Mouse (Mus musculus) hindbrain, postnatal 0 days (tissue): ENCODE data around the gene Foxc1. TPM values are rescaled to one million over a fixed set of nuclear protein-coding genes. Genes with fewer than 3 reads are reported as not detected.
A peak's percentile ranks its signal among the peaks of the same experiment; 100 is the strongest.

Experiments
- ATAC-seq: fragments of 200-750 bp; cut with Nextera tagmentation; 2 replicates; pipeline ENCODE4 v1.8.0; 2017; ENCODE audit warnings: mild to moderate bottlenecking, moderate TSS enrichment, moderate library complexity
- DNase-seq: peaks from one replicate; pipeline ENCODE4 v3.0.0-alpha.2; 2015; ENCODE audit warnings: low spot score
- H3K27ac ChIP-seq: fragments of 300-500 bp; sonication (generic); 2 replicates; pipeline ENCODE4 v1.5.1; 2014; ENCODE audit warnings: mild to moderate bottlenecking
- H3K27me3 ChIP-seq: fragments of 300-500 bp; sonication (generic); 2 replicates; pipeline ENCODE4 v1.6.1; 2014; ENCODE audit warnings: low read length, mixed read lengths; ENCODE audit not compliant: insufficient read depth
- H3K36me3 ChIP-seq: fragments of 300-500 bp; sonication (generic); 2 replicates; pipeline ENCODE4 v1.6.1; 2014; ENCODE audit warnings: low read length, mixed read lengths; ENCODE audit not compliant: insufficient read depth
- H3K4me1 ChIP-seq: fragments of 300-500 bp; sonication (generic); 2 replicates; pipeline ENCODE4 v1.6.1; 2014; ENCODE audit warnings: antibody characterized with exemption, low read length, mixed read lengths; ENCODE audit not compliant: insufficient read depth
- H3K4me2 ChIP-seq: fragments of 300-500 bp; sonication (generic); 2 replicates; pipeline ENCODE4 v1.6.1; 2014; ENCODE audit warnings: low read depth, mild to moderate bottlenecking, low read length, moderate library complexity, mixed read lengths
- H3K4me3 ChIP-seq: fragments of 300-500 bp; sonication (generic); 2 replicates; pipeline ENCODE4 v1.5.1; 2014; ENCODE audit warnings: low read length
- H3K9ac ChIP-seq: fragments of 300-500 bp; sonication (generic); replicated peaks from 2 replicates; pipeline ENCODE4 v1.6.1; 2014; ENCODE audit warnings: mild to moderate bottlenecking, low read length, moderate library complexity, mixed read lengths
- H3K9me3 ChIP-seq: fragments of 300-500 bp; sonication (generic); 2 replicates; pipeline ENCODE4 v1.6.1; 2016; ENCODE audit warnings: low read length, mixed read lengths
- CTCF ChIP-seq: IDR thresholded peaks from 2 replicates; pipeline ENCODE4 v1.5.1; 2016; ENCODE audit warnings: antibody characterized with exemption, control low read depth, low read depth
- WGBS: fragments of 180-500 bp; shearing (Covaris S2); extraction: QIAGEN DNeasy Blood & Tissue Kit; methylation state at CpG from one replicate; pipeline ENCODE4 v1.1.7; 2014; 5-methylcytosine and 5-hydroxymethylcytosine counted together
- polyA plus RNA-seq: library from polyadenylated mRNA; unstranded; fragments of >200 nt; fragmentation: Nextera tagmentation; extraction: Ambion mirVana; gene quantifications from 2 replicates; pipeline ENCODE4 v1.2.1, GENCODE M21; 2015
- total RNA-seq: library from RNA; depleted of rRNA; stranded (reverse); fragments of >200 nt; gene quantifications from 2 replicates; pipeline ENCODE4 v1.2.3, GENCODE M21; 2014

The Foxc1 gene
- total and polyA plus RNA-seq, 2 experiments from 2014 or later, result 2.0 to 11.9 TPM

GRCm38 (mm10) chr13:31810375-31810692 is 3.9 kb downstream of the Foxc1 start:
- no peak overlapping the region for H3K4me2 ChIP-seq
- H3K27ac ChIP-seq, result no peak overlapping the region
- TF ChIP-seq CTCF, result no peak
- H3K9ac ChIP-seq, result peak overlapping the region; percentile 45
- ATAC-seq (no peak), DNase-seq (no peak)
- peaks cover 65% of the 10 kb centered on the region for H3K27me3 ChIP-seq
- H3K36me3 ChIP-seq, result no peaks in the 10 kb centered on the region
- WGBS, result 7% methylated on average over 9 of the region's 9 CpGs
- H3K4me3 ChIP-seq, result peak overlapping the region; percentile 30
- no peaks in the 10 kb centered on the region for H3K4me1 ChIP-seq
- H3K9me3 ChIP-seq, result no peaks in the 10 kb centered on the region

- 3% methylated on average over 53 of the region's 65 CpGs for WGBS
- H3K4me3 ChIP-seq, result peak overlapping the region; percentile 30
- H3K9me3 ChIP-seq, result no peaks in the 10 kb centered on the region
- H3K4me2 ChIP-seq, result peak overlapping the region; percentile 23
- ATAC-seq (0 out of 2 replicates have a peak, but pooled peaks have one; percentile 4), DNase-seq (no peak)
- H3K36me3 ChIP-seq, result no peaks in the 10 kb centered on the region
- H3K4me1 ChIP-seq, result no peaks in the 10 kb centered on the region
- H3K9ac ChIP-seq, result peak overlapping the region; percentile 45
- H3K27ac ChIP-seq, result no peak overlapping the region; the same call in 1 of the 2 replicates
- TF ChIP-seq CTCF, result no peak
- H3K27me3 ChIP-seq, result peaks cover 63% of the 10 kb centered on the region
Observed at GRCm38 (mm10) chr13:31810693-31811541, 4.5 kb downstream of the Foxc1 start.

GRCm38 (mm10) chr13:31811542-31812021 is 5.1 kb downstream of the Foxc1 start:
- H3K27me3 ChIP-seq, result peaks cover 62% of the 10 kb centered on the region
- no peaks in the 10 kb centered on the region for H3K36me3 ChIP-seq
- peak overlapping the region; percentile 45 for H3K9ac ChIP-seq
- ATAC-seq (no peak), DNase-seq (no peak)
- no peaks in the 10 kb centered on the region for H3K4me1 ChIP-seq
- H3K4me3 ChIP-seq, result peak overlapping the region; percentile 30
- no peaks in the 10 kb centered on the region for H3K9me3 ChIP-seq
- TF ChIP-seq CTCF, result no peak
- peak overlapping the region; percentile 23; the same call in 1 of the 2 replicates for H3K4me2 ChIP-seq
- H3K27ac ChIP-seq, result no peak overlapping the region; the same call in 1 of the 2 replicates
- 18% methylated on average over 30 of the region's 44 CpGs for WGBS

- Histone ChIP-seq H3K4me1 (no peaks in the 10 kb centered on the region), H3K9ac (no peak overlapping the region), H3K36me3 (no peaks in the 10 kb centered on the region), H3K27me3 (peaks cover 60% of the 10 kb centered on the region), H3K4me2 (peak overlapping the region; percentile 38), H3K4me3 (no peak overlapping the region), H3K27ac (no peak overlapping the region), H3K9me3 (no peaks in the 10 kb centered on the region)
- 81% methylated on average over 2 of the region's 2 CpGs for WGBS
- DNase-seq (no peak), ATAC-seq (no peak)
- TF ChIP-seq CTCF, result no peak
Observed at GRCm38 (mm10) chr13:31812701-31813100, 6.3 kb downstream of the Foxc1 start.

GRCm38 (mm10) chr13:31815383-31816003 is 9.1 kb downstream of the Foxc1 start:
- H3K9me3 ChIP-seq, result no peaks in the 10 kb centered on the region
- H3K4me1 ChIP-seq, result 0 out of 2 replicates have a peak, but pooled peaks cover 4% of the 10 kb centered on the region
- H3K4me2 ChIP-seq, result peak overlapping the region; percentile 25; the same call in 1 of the 2 replicates
- H3K4me3 ChIP-seq, result no peak overlapping the region
- WGBS, result 47% methylated on average over 15 of the region's 15 CpGs
- TF ChIP-seq CTCF, result no peak
- no peaks in the 10 kb centered on the region for H3K36me3 ChIP-seq
- peaks cover 62% of the 10 kb centered on the region for H3K27me3 ChIP-seq
- H3K27ac ChIP-seq, result no peak overlapping the region
- DNase-seq, result no peak
- ATAC-seq, result no peak
- no peak overlapping the region for H3K9ac ChIP-seq

GRCm38 (mm10) chr13:31818337-31818736 is 11.9 kb downstream of the Foxc1 start:
- Histone ChIP-seq H3K9me3 (no peaks in the 10 kb centered on the region), H3K9ac (no peak overlapping the region), H3K4me2 (no peak overlapping the region), H3K36me3 (no peaks in the 10 kb centered on the region), H3K4me3 (no peak overlapping the region), H3K27ac (no peak overlapping the region), H3K27me3 (peaks cover 44% of the 10 kb centered on the region), H3K4me1 (0 out of 2 replicates have a peak, but pooled peaks cover 4% of the 10 kb centered on the region)
- TF ChIP-seq CTCF, result no peak
- DNase-seq (no peak), ATAC-seq (no peak)
- WGBS, result 60% methylated on average over 7 of the region's 7 CpGs
